Comparison of ENCODE assay signal across 7 mouse cellular contexts in genomic region chr6:83155552-83156238, GRCm38 (mm10). TPM values are rescaled to one million over a fixed set of nuclear protein-coding genes. Genes with fewer than 3 reads are reported as not detected.
DNase-seq lines count a peak whose midpoint lies in the region; ATAC-seq lines count a peak whose summit lies in the region.

No protein-coding gene starts in this region.

- no peak overlapping the region for H3K27ac ChIP-seq in lung, embryonic 15.5 days
- H3K27ac ChIP-seq in forebrain, embryonic 15.5 days (replicated peaks): peak overlapping the region; percentile 49
- H3K27ac ChIP-seq in limb, embryonic 13.5 days: no peak overlapping the region
- no peak overlapping the region for H3K27ac ChIP-seq in stomach, embryonic 14.5 days (ENCODE audit: low read length)

- peak overlapping the region; percentile 53 for H3K4me3 ChIP-seq in lung, embryonic 15.5 days
- H3K4me3 ChIP-seq in forebrain, embryonic 15.5 days: peak overlapping the region; percentile 50
- H3K4me3 ChIP-seq in limb, embryonic 13.5 days: peak overlapping the region; percentile 52
- H3K4me3 ChIP-seq in stomach, embryonic 14.5 days (ENCODE audit: low read depth, low read length): peak overlapping the region; percentile 46

- H3K27me3 ChIP-seq in lung, embryonic 15.5 days: peaks cover 9% of the 10 kb centered on the region
- H3K27me3 ChIP-seq in forebrain, embryonic 15.5 days: peaks cover 9% of the 10 kb centered on the region
- peaks cover 10% of the 10 kb centered on the region for H3K27me3 ChIP-seq in limb, embryonic 13.5 days
- peaks cover 1% of the 10 kb centered on the region for H3K27me3 ChIP-seq in stomach, embryonic 14.5 days (ENCODE audit: control insufficient read depth, insufficient read depth, low read length)

- DNase-seq in lung, postnatal 25 days (ENCODE audit: low spot score): no peak
- DNase-seq in c-Kit-positive CD71-positive TER-119-positive erythroid progenitor cells, embryonic 14.5 days (ENCODE audit: low spot score): no peak

- peaks cover 8% of the 10 kb centered on the region for H3K4me1 ChIP-seq in lung, embryonic 15.5 days
- peaks cover 20% of the 10 kb centered on the region for H3K4me1 ChIP-seq in forebrain, embryonic 15.5 days
- peaks cover 11% of the 10 kb centered on the region for H3K4me1 ChIP-seq in limb, embryonic 13.5 days
- no peaks in the 10 kb centered on the region for H3K4me1 ChIP-seq in stomach, embryonic 14.5 days (ENCODE audit: control insufficient read depth, insufficient read depth, low read length)

- peak overlapping the region; percentile 39 for H3K9ac ChIP-seq in lung, embryonic 15.5 days
- peak overlapping the region; percentile 55 for H3K9ac ChIP-seq in forebrain, embryonic 15.5 days (replicated peaks)
- H3K9ac ChIP-seq in limb, embryonic 13.5 days: peak overlapping the region; percentile 66
- peak overlapping the region; percentile 32; the same call in 1 of the 2 replicates for H3K9ac ChIP-seq in stomach, embryonic 14.5 days (replicated peaks; ENCODE audit: low read depth, low read length)

- H3K9me3 ChIP-seq in lung, embryonic 15.5 days: no peaks in the 10 kb centered on the region
- no peaks in the 10 kb centered on the region for H3K9me3 ChIP-seq in forebrain, embryonic 15.5 days
- no peaks in the 10 kb centered on the region for H3K9me3 ChIP-seq in limb, embryonic 13.5 days
- H3K9me3 ChIP-seq in stomach, embryonic 14.5 days (ENCODE audit: control insufficient read depth, low read depth, low read length): no peaks in the 10 kb centered on the region

- peaks cover 11% of the 10 kb centered on the region; the same call in 1 of the 2 replicates for H3K36me3 ChIP-seq in lung, embryonic 15.5 days
- H3K36me3 ChIP-seq in forebrain, embryonic 15.5 days: peaks cover 5% of the 10 kb centered on the region; the same call in 1 of the 2 replicates
- H3K36me3 ChIP-seq in limb, embryonic 13.5 days: peaks cover 29% of the 10 kb centered on the region
- peaks cover 6% of the 10 kb centered on the region for H3K36me3 ChIP-seq in stomach, embryonic 14.5 days (ENCODE audit: control insufficient read depth, insufficient read depth, low read length)

- no peak for ATAC-seq in lung, embryonic 15.5 days (ENCODE audit: borderline replicate concordance, extremely low read depth, low FRiP score, low TSS enrichment)
- ATAC-seq in activated CD4-positive, CD25-positive, alpha-beta regulatory T cell, adult 4 months: peak; percentile 9
- ATAC-seq in forebrain, embryonic 15.5 days (replicated peaks): peak; percentile 47
- ATAC-seq in limb, embryonic 13.5 days (ENCODE audit: low FRiP score, low read depth): peak; percentile 18
- no peak for ATAC-seq in stomach, embryonic 14.5 days (ENCODE audit: insufficient number of reproducible peaks, insufficient read depth, low FRiP score, low read depth)

- H3K4me2 ChIP-seq in lung, embryonic 15.5 days: peak overlapping the region; percentile 79
- peak overlapping the region; percentile 72 for H3K4me2 ChIP-seq in forebrain, embryonic 15.5 days (replicated peaks)
- H3K4me2 ChIP-seq in limb, embryonic 13.5 days (replicated peaks): peak overlapping the region; percentile 87
- peak overlapping the region; percentile 71 for H3K4me2 ChIP-seq in stomach, embryonic 14.5 days (replicated peaks; ENCODE audit: low read depth, low read length)

- 8% methylated on average over 23 of the region's 23 CpGs for WGBS in lung, embryonic 15.5 days
- 7% methylated on average over 23 of the region's 23 CpGs for WGBS in forebrain, embryonic 15.5 days
- 7% methylated on average over 23 of the region's 23 CpGs for WGBS in limb, embryonic 13.5 days
- WGBS in stomach, embryonic 14.5 days: 6% methylated on average over 23 of the region's 23 CpGs

RNA-seq across cellular contexts. Expression of gene Wdr54, which starts 0.5 kb away (rescaled TPM):
- polyA plus RNA-seq in lung, embryonic 15.5 days (2015; fragmentation: Nextera tagmentation; extraction: Ambion mirVana): 5.0 and 7.6 TPM in 2 replicates
- under 1 TPM in 1 of 2 experiments, not detected in 1; 0.73 TPM for polyA plus RNA-seq in activated CD4-positive, CD25-positive, alpha-beta regulatory T cell, adult 4 months (2017; shearing (Covaris generic))
- 18.3 and 18.6 TPM in 2 replicates for polyA plus RNA-seq in forebrain, embryonic 15.5 days (2015; fragmentation: Nextera tagmentation; extraction: Ambion mirVana)
- 6.9 and 7.4 TPM in 2 replicates for polyA plus RNA-seq in limb, embryonic 13.5 days (2015; fragmentation: Nextera tagmentation; extraction: Ambion mirVana)
- polyA plus RNA-seq in stomach, embryonic 14.5 days (2014; fragmentation: Nextera tagmentation; extraction: Ambion mirVana): 5.3 and 5.8 TPM in 2 replicates

RNA-seq across cellular contexts. Expression of gene 1700003E16Rik, which starts 0.5 kb away (rescaled TPM):
- polyA plus RNA-seq in lung, embryonic 15.5 days (2015; fragmentation: Nextera tagmentation; extraction: Ambion mirVana): 6.2 and 8.1 TPM in 2 replicates
- polyA plus RNA-seq in activated CD4-positive, CD25-positive, alpha-beta regulatory T cell, adult 4 months (2017; shearing (Covaris generic)): not detected
- 5.2 and 6.9 TPM in 2 replicates for polyA plus RNA-seq in forebrain, embryonic 15.5 days (2015; fragmentation: Nextera tagmentation; extraction: Ambion mirVana)
- polyA plus RNA-seq in limb, embryonic 13.5 days (2015; fragmentation: Nextera tagmentation; extraction: Ambion mirVana): 3.7 and 3.8 TPM in 2 replicates
- polyA plus RNA-seq in stomach, embryonic 14.5 days (2014; fragmentation: Nextera tagmentation; extraction: Ambion mirVana): 0.77 and 1.2 TPM in 2 replicates

RNA-seq across cellular contexts. Expression of gene Dctn1, which starts 10.0 kb away (rescaled TPM):
- 96.7 and 104 TPM in 2 replicates for polyA plus RNA-seq in lung, embryonic 15.5 days (2015; fragmentation: Nextera tagmentation; extraction: Ambion mirVana)
- polyA plus RNA-seq in activated CD4-positive, CD25-positive, alpha-beta regulatory T cell, adult 4 months (2017; shearing (Covaris generic)): 10 to 100 TPM; 12.7 to 24.6 TPM
- polyA plus RNA-seq in forebrain, embryonic 15.5 days (2015; fragmentation: Nextera tagmentation; extraction: Ambion mirVana): 143 and 147 TPM in 2 replicates
- polyA plus RNA-seq in limb, embryonic 13.5 days (2015; fragmentation: Nextera tagmentation; extraction: Ambion mirVana): 88.9 and 90.3 TPM in 2 replicates
- polyA plus RNA-seq in stomach, embryonic 14.5 days (2014; fragmentation: Nextera tagmentation; extraction: Ambion mirVana): 70.4 and 73.9 TPM in 2 replicates

RNA-seq across cellular contexts. Expression of gene Rtkn, which starts 20.4 kb away (rescaled TPM):
- polyA plus RNA-seq in lung, embryonic 15.5 days (2015; fragmentation: Nextera tagmentation; extraction: Ambion mirVana): 35.3 and 39.9 TPM in 2 replicates
- not detected for polyA plus RNA-seq in activated CD4-positive, CD25-positive, alpha-beta regulatory T cell, adult 4 months (2017; shearing (Covaris generic))
- polyA plus RNA-seq in forebrain, embryonic 15.5 days (2015; fragmentation: Nextera tagmentation; extraction: Ambion mirVana): 6.1 and 7.0 TPM in 2 replicates
- 64.7 and 74.1 TPM in 2 replicates for polyA plus RNA-seq in limb, embryonic 13.5 days (2015; fragmentation: Nextera tagmentation; extraction: Ambion mirVana)
- polyA plus RNA-seq in stomach, embryonic 14.5 days (2014; fragmentation: Nextera tagmentation; extraction: Ambion mirVana): 18.8 and 19.2 TPM in 2 replicates

RNA-seq across cellular contexts. Expression of gene Ino80b, which starts 30.5 kb away (rescaled TPM):
- polyA plus RNA-seq in lung, embryonic 15.5 days (2015; fragmentation: Nextera tagmentation; extraction: Ambion mirVana): 13.5 and 15.2 TPM in 2 replicates
- polyA plus RNA-seq in activated CD4-positive, CD25-positive, alpha-beta regulatory T cell, adult 4 months (2017; shearing (Covaris generic)): 1 to 10 TPM; 1.3 to 2.4 TPM
- polyA plus RNA-seq in forebrain, embryonic 15.5 days (2015; fragmentation: Nextera tagmentation; extraction: Ambion mirVana): 15.6 and 16.5 TPM in 2 replicates
- 12.4 and 12.8 TPM in 2 replicates for polyA plus RNA-seq in limb, embryonic 13.5 days (2015; fragmentation: Nextera tagmentation; extraction: Ambion mirVana)
- 13.6 and 16.5 TPM in 2 replicates for polyA plus RNA-seq in stomach, embryonic 14.5 days (2014; fragmentation: Nextera tagmentation; extraction: Ambion mirVana)

Comparison
In these comparisons a context has a peak if more than half of its experiments do, and no peak if none do; other contexts are left out.
1. ATAC-seq: peak in activated CD4-positive, CD25-positive, alpha-beta regulatory T cell, adult 4 months (single experiment), forebrain, embryonic 15.5 days (single experiment) and limb, embryonic 13.5 days (single experiment); none in lung, embryonic 15.5 days (single experiment) and stomach, embryonic 14.5 days (single experiment).
2. Peak in every context shown above with its lines, with median percentiles within 50 percentile points of each other: H3K4me2 ChIP-seq, H3K4me3 ChIP-seq and H3K9ac ChIP-seq.